Mouse (Mus musculus): ENCODE data around the gene Vstm2a. TPM values are rescaled to one million over a fixed set of nuclear protein-coding genes. Genes with fewer than 3 reads are reported as not detected.

Vstm2a gene
- polyA plus RNA-seq, 1 experiment from 2014 or later: 94.9 TPM

GRCm38 (mm10) chr11:16403627-16404026, 146.1 kb downstream of the Vstm2a start:
- 61% methylated on average over 2 of the region's 2 CpGs for WGBS
- H3K9me3 ChIP-seq (ENCODE audit: control insufficient read depth, low read length): no peaks in the 10 kb centered on the region
- no peak for ATAC-seq
- H3K9ac ChIP-seq (ENCODE audit: low read depth, low read length): no peak overlapping the region
- H3K4me1 ChIP-seq (ENCODE audit: control insufficient read depth, insufficient read depth, low read depth, low read length): no peaks in the 10 kb centered on the region
- H3K36me3 ChIP-seq (ENCODE audit: control insufficient read depth, insufficient read depth, low read length): no peaks in the 10 kb centered on the region
- no peak overlapping the region for H3K4me3 ChIP-seq (ENCODE audit: low read length)
- H3K27ac ChIP-seq (ENCODE audit: low read depth, low read length): no peak overlapping the region
- H3K4me2 ChIP-seq (ENCODE audit: low read length): no peak overlapping the region
- H3K27me3 ChIP-seq (replicated peaks; ENCODE audit: control insufficient read depth, insufficient read depth, low read length): no peaks in the 10 kb centered on the region

DNA sequence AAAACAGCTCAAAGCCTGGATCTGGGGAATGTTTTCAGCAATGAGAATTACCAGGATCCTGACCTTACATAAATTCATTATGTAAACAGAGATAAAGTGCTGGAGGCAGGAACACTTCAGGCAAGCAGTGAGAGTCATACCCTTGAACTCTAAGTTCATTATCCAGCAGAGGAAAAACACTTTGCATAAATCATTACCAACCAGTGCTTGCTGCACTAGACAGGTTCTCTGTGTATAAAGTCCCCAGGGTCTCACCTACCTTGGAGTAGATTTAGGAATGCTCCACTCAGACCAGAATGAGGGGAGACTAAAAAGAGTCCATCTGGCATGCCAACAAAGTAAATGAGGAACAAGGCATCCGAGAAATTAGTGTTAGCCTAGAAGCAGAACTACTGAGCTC, 154.2 kb downstream of the Vstm2a start:
- Histone ChIP-seq H3K4me2 (ENCODE audit: low read length) (no peak overlapping the region), H3K4me3 (ENCODE audit: low read length) (no peak overlapping the region), H3K27me3 (replicated peaks; ENCODE audit: control insufficient read depth, insufficient read depth, low read length) (no peaks in the 10 kb centered on the region), H3K36me3 (ENCODE audit: control insufficient read depth, insufficient read depth, low read length) (no peaks in the 10 kb centered on the region), H3K4me1 (ENCODE audit: control insufficient read depth, insufficient read depth, low read depth, low read length) (no peaks in the 10 kb centered on the region), H3K9me3 (ENCODE audit: control insufficient read depth, low read length) (no peaks in the 10 kb centered on the region), H3K9ac (ENCODE audit: low read depth, low read length) (no peak overlapping the region), H3K27ac (ENCODE audit: low read depth, low read length) (no peak overlapping the region)
- ATAC-seq: no peak
- WGBS: 65% methylated on average over 1 of the region's 1 CpGs

- 25% methylated on average over 4 of the region's 4 CpGs for WGBS
- Histone ChIP-seq H3K9ac (ENCODE audit: low read depth, low read length) (no peak overlapping the region), H3K4me1 (ENCODE audit: control insufficient read depth, insufficient read depth, low read depth, low read length) (no peaks in the 10 kb centered on the region), H3K27ac (ENCODE audit: low read depth, low read length) (no peak overlapping the region), H3K4me2 (ENCODE audit: low read length) (no peak overlapping the region), H3K36me3 (ENCODE audit: control insufficient read depth, insufficient read depth, low read length) (no peaks in the 10 kb centered on the region), H3K27me3 (replicated peaks; ENCODE audit: control insufficient read depth, insufficient read depth, low read length) (no peaks in the 10 kb centered on the region), H3K4me3 (ENCODE audit: low read length) (no peak overlapping the region), H3K9me3 (ENCODE audit: control insufficient read depth, low read length) (no peaks in the 10 kb centered on the region)
- peak; percentile 94 for ATAC-seq
Measured at GRCm38 (mm10) chr11:16412609-16413008, 155.1 kb downstream of the Vstm2a start.

DNA sequence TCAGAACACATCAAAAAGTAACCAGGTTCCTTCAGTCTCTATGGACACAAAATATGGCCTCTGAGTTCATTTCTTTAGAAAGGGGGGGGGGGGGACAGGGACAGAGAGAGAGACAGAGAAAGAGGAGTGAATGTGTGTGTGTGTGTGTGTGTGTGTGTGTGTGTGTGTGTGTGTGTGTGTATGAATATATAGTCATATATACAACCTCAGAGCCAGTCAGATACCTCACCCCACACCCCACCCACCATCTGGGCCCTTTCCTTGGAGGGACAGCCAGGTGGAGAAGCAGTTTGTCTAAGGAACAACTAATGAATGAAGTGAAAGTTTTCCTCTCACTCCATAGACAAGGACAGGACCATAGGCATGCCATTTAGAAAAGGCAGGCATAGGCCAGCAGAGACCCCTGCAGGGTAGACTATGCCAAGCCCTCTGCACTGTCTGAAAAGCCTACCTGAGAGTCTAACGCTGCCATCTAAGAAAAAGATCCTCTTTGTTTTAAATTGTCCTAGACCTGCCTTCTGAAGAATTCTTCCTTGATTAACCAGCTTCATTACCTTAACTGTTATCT, 155.6 kb downstream of the Vstm2a start:
- ATAC-seq: peak; percentile 35; the same call in 1 of the 2 replicates
- no peak overlapping the region for H3K4me3 ChIP-seq (ENCODE audit: low read length)
- no peaks in the 10 kb centered on the region for H3K36me3 ChIP-seq (ENCODE audit: control insufficient read depth, insufficient read depth, low read length)
- no peak overlapping the region for H3K4me2 ChIP-seq (ENCODE audit: low read length)
- no peaks in the 10 kb centered on the region for H3K4me1 ChIP-seq (ENCODE audit: control insufficient read depth, insufficient read depth, low read depth, low read length)
- no peak overlapping the region for H3K9ac ChIP-seq (ENCODE audit: low read depth, low read length)
- H3K27ac ChIP-seq (ENCODE audit: low read depth, low read length): no peak overlapping the region
- WGBS: 37% methylated on average over 1 of the region's 1 CpGs
- no peaks in the 10 kb centered on the region for H3K9me3 ChIP-seq (ENCODE audit: control insufficient read depth, low read length)
- no peaks in the 10 kb centered on the region for H3K27me3 ChIP-seq (replicated peaks; ENCODE audit: control insufficient read depth, insufficient read depth, low read length)

- Histone ChIP-seq H3K4me3 (ENCODE audit: low read length) (no peak overlapping the region), H3K36me3 (ENCODE audit: control insufficient read depth, insufficient read depth, low read length) (no peaks in the 10 kb centered on the region), H3K27me3 (replicated peaks; ENCODE audit: control insufficient read depth, insufficient read depth, low read length) (no peaks in the 10 kb centered on the region), H3K9ac (ENCODE audit: low read depth, low read length) (no peak overlapping the region), H3K4me2 (ENCODE audit: low read length) (no peak overlapping the region), H3K4me1 (ENCODE audit: control insufficient read depth, insufficient read depth, low read depth, low read length) (no peaks in the 10 kb centered on the region), H3K27ac (ENCODE audit: low read depth, low read length) (no peak overlapping the region), H3K9me3 (ENCODE audit: control insufficient read depth, low read length) (no peaks in the 10 kb centered on the region)
- 91% methylated on average over 7 of the region's 7 CpGs for WGBS
- ATAC-seq: no peak
Measured at GRCm38 (mm10) chr11:16439548-16440251, 182.2 kb downstream of the Vstm2a start.
